ENCODE assay signal across 22 mouse cellular contexts in the genomic region with DNA sequence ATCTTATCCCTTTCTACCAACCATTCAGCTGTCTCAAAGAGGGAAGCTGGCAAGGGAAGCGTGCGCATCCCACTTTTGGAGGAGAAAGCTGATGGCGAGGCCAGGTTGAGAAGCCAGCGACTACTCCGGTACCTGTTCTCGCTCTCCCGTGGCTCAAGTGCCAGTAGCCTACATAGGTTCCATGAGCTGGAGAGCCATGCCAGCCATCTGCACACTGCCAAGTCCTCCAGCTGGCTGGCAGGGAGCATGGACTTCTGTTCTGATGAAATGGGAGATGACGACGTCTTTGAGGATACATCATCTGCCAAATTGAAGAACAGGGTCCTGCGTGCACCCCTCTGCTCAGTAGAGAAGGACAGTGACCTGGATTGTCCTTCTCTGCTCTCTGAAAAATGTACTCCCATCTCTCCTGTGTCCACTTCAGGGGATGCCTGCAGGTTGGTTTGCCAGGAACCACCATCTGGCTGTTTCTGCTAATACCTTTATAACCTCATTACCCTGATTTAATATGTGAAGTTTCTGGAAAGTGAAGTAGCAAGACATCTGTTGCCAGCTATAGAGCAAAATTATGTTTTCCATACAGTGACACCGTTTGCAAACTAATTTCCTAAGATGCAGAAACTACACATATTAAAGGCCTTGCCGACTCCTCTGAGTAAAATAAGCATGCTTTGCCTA. TPM values are rescaled to one million over a fixed set of nuclear protein-coding genes. Genes with fewer than 3 reads are reported as not detected.
DNase-seq lines count a peak whose midpoint lies in the region; ATAC-seq lines count a peak whose summit lies in the region.
"Had no signal": no experiment of that assay in that cellular context is flagged by ENCODE, and none has a peak within 500 bp of the region (broad histone marks: within the 10 kb centered on the region; RNA-seq: fewer than 3 reads in every experiment).

No protein-coding gene starts in this region.

- no peak overlapping the region for H3K9ac ChIP-seq in heart, embryonic 11.5 days (ENCODE audit: low read depth, low read length)
- H3K9ac ChIP-seq: embryonic facial prominence, embryonic 12.5 days; heart, embryonic 15.5 days; limb, embryonic 13.5 days; liver, embryonic 13.5 days; neural tube, embryonic 13.5 days had no signal

- ATAC-seq in heart, embryonic 11.5 days (replicated peaks; ENCODE audit: insufficient number of reproducible peaks, low FRiP score, low TSS enrichment): no peak

- no peaks in the 10 kb centered on the region for H3K27me3 ChIP-seq in heart, embryonic 11.5 days (ENCODE audit: control insufficient read depth, insufficient read depth, low read length)
- H3K27me3 ChIP-seq: embryonic facial prominence, embryonic 12.5 days; heart, embryonic 15.5 days; limb, embryonic 13.5 days; liver, embryonic 13.5 days; neural tube, embryonic 13.5 days had no signal

- H3K4me2 ChIP-seq in heart, embryonic 11.5 days: no peak overlapping the region
- H3K4me2 ChIP-seq: embryonic facial prominence, embryonic 12.5 days; heart, embryonic 15.5 days; limb, embryonic 13.5 days; liver, embryonic 13.5 days; neural tube, embryonic 13.5 days had no signal

- 93% methylated on average over 12 of the region's 12 CpGs for WGBS in heart, embryonic 11.5 days (ENCODE audit: insufficient replicate concordance)

- peak; percentile 89 for DNase-seq in heart, adult 11 months
- peak; percentile 94 for DNase-seq in brain, adult 2 months (ENCODE audit: low read depth, low spot score)
- DNase-seq in cerebellum, adult 11 months: peak; percentile 83
- DNase-seq in cerebellum, postnatal 10 days: peak; percentile 88 to 91
- DNase-seq in urinary bladder, adult 2 months (ENCODE audit: low spot score): no peak
- DNase-seq in right cerebral cortex, adult 2 months (ENCODE audit: low spot score in 2 of 2): no peak
- DNase-seq: adrenal gland, postnatal 25 days; B cell, adult 2 months; gastrocnemius, postnatal 10 days; heart, adult 2 months; heart, postnatal 4 days; kidney, adult 9 months; liver, embryonic 13.5 days; right cerebral cortex, adult 18-20 months; thymus, postnatal 4 days had no signal

- H3K27ac ChIP-seq in heart, embryonic 11.5 days (ENCODE audit: low read depth, low read length): no peak overlapping the region
- H3K27ac ChIP-seq: embryonic facial prominence, embryonic 12.5 days; heart, adult 2 months; heart, embryonic 15.5 days; limb, embryonic 13.5 days; liver, embryonic 13.5 days; macrophage; neural tube, embryonic 13.5 days had no signal

- H3K4me3 ChIP-seq in heart, embryonic 11.5 days (ENCODE audit: low read depth, low read length): no peak overlapping the region
- H3K4me3 ChIP-seq: embryonic facial prominence, embryonic 12.5 days; heart, adult 2 months; heart, embryonic 15.5 days; limb, embryonic 13.5 days; liver, embryonic 13.5 days; midbrain, embryonic 10.5 days; neural tube, embryonic 13.5 days had no signal

- no peaks in the 10 kb centered on the region for H3K9me3 ChIP-seq in heart, embryonic 11.5 days (replicated peaks; ENCODE audit: control insufficient read depth, low read length)
- H3K9me3 ChIP-seq: embryonic facial prominence, embryonic 12.5 days; heart, embryonic 15.5 days; limb, embryonic 13.5 days; liver, embryonic 13.5 days; midbrain, embryonic 10.5 days; neural tube, embryonic 13.5 days had no signal

- H3K4me1 ChIP-seq in heart, embryonic 11.5 days (ENCODE audit: control insufficient read depth, insufficient read depth, low read length): peaks cover 4% of the 10 kb centered on the region
- H3K4me1 ChIP-seq: embryonic facial prominence, embryonic 12.5 days; heart, embryonic 15.5 days; limb, embryonic 13.5 days had no signal

- H3K36me3 ChIP-seq in heart, embryonic 11.5 days (ENCODE audit: control insufficient read depth, insufficient read depth, low read length): 0 out of 2 replicates have a peak, but pooled peaks cover 3% of the 10 kb centered on the region
- H3K36me3 ChIP-seq: embryonic facial prominence, embryonic 12.5 days; heart, embryonic 15.5 days had no signal

RNA-seq across cellular contexts. Expression of gene Alox5, which starts 59.1 kb away (rescaled TPM):
- 2.7 and 4.3 TPM in 2 replicates for polyA plus RNA-seq in heart, embryonic 11.5 days (2014; fragmentation: Nextera tagmentation; extraction: Ambion mirVana)
- polyA plus RNA-seq in urinary bladder, adult 2 months (2012; rRNA removed): 4.0 TPM in 2 replicates

Comparison
In these comparisons a context has a peak if more than half of its experiments do, and no peak if none do; other contexts are left out.
1. DNase-seq: peak in heart, adult 11 months (single experiment), brain, adult 2 months (single experiment), cerebellum, adult 11 months (single experiment) and cerebellum, postnatal 10 days (2 of 2); none in urinary bladder, adult 2 months (single experiment) and right cerebral cortex, adult 2 months (0 of 2).